Mouse (Mus musculus) kidney, embryonic 15.5 days (tissue): ENCODE data around the gene Sulf2. TPM values are rescaled to one million over a fixed set of nuclear protein-coding genes. Genes with fewer than 3 reads are reported as not detected.

Experiments used
- ATAC-seq: fragments of 200-750 bp; cut with Nextera tagmentation; replicated peaks from 2 replicates; pipeline ENCODE4 v1.8.0; 2017; ENCODE audit warnings: moderate TSS enrichment; ENCODE audit not compliant: low FRiP score
- H3K27ac ChIP-seq: fragments of 300-500 bp; sonication (generic); 2 replicates; pipeline ENCODE4 v1.5.1; 2015; ENCODE audit warnings: mild to moderate bottlenecking, inconsistent platforms
- H3K27me3 ChIP-seq: fragments of 300-500 bp; sonication (generic); 2 replicates; pipeline ENCODE4 v1.6.1; 2015; ENCODE audit warnings: inconsistent platforms
- H3K36me3 ChIP-seq: fragments of 300-500 bp; sonication (generic); 2 replicates; pipeline ENCODE4 v1.6.1; 2015; ENCODE audit warnings: inconsistent platforms
- H3K4me1 ChIP-seq: fragments of 300-500 bp; sonication (generic); 2 replicates; pipeline ENCODE4 v1.6.1; 2015; ENCODE audit warnings: inconsistent platforms
- H3K4me2 ChIP-seq: fragments of 300-500 bp; sonication (generic); 2 replicates; pipeline ENCODE4 v1.6.1; 2015; ENCODE audit warnings: moderate library complexity, mild to moderate bottlenecking, inconsistent platforms
- H3K4me3 ChIP-seq: fragments of 300-500 bp; sonication (generic); replicated peaks from 2 replicates; pipeline ENCODE4 v1.5.1; 2015; ENCODE audit warnings: mild to moderate bottlenecking, inconsistent platforms
- H3K9ac ChIP-seq: fragments of 300-500 bp; sonication (generic); 2 replicates; pipeline ENCODE4 v1.6.1; 2015; ENCODE audit warnings: mild to moderate bottlenecking, inconsistent platforms
- H3K9me3 ChIP-seq: fragments of 300-500 bp; sonication (generic); replicated peaks from 2 replicates; pipeline ENCODE4 v1.6.1; 2016; ENCODE audit warnings: inconsistent platforms
- WGBS: fragments of 180-500 bp; shearing (Covaris S2); methylation state at CpG from one replicate; pipeline ENCODE4 v1.1.7; 2015; ENCODE audit warnings: mixed read lengths; 5-methylcytosine and 5-hydroxymethylcytosine counted together
- polyA plus RNA-seq: library from polyadenylated mRNA; unstranded; fragments of >200 nt; fragmentation: Nextera tagmentation; extraction: Ambion mirVana; gene quantifications from 2 replicates; pipeline ENCODE4 v1.2.1, GENCODE M21; 2015

Gene Sulf2
- polyA plus RNA-seq, 1 experiment from 2014 or later = 65.3 TPM

GRCm38 (mm10) chr2:166079961-166080885, 75.2 kb downstream of the Sulf2 start:
- 48% methylated on average over 17 of the region's 17 CpGs for WGBS
- Histone ChIP-seq H3K9ac (no peak overlapping the region), H3K36me3 (peaks cover 37% of the 10 kb centered on the region), H3K27ac (peak overlapping the region; percentile 81), H3K9me3 (no peaks in the 10 kb centered on the region), H3K4me1 (peaks cover 29% of the 10 kb centered on the region), H3K4me3 (no peak overlapping the region), H3K27me3 (no peaks in the 10 kb centered on the region), H3K4me2 (peak overlapping the region; percentile 43)
- peak; percentile 67 for ATAC-seq

GRCm38 (mm10) chr2:166079231-166079630, 76.2 kb downstream of the Sulf2 start:
- H3K27ac ChIP-seq = no peak overlapping the region

GRCm38 (mm10) chr2:166077371-166077770, 78.1 kb downstream of the Sulf2 start:
- H3K4me3 ChIP-seq = no peak overlapping the region
- no peak overlapping the region for H3K27ac ChIP-seq
- WGBS = 91% methylated on average over 9 of the region's 9 CpGs
- ATAC-seq = no peak
- no peaks in the 10 kb centered on the region for H3K27me3 ChIP-seq
- no peak overlapping the region for H3K4me2 ChIP-seq
- no peaks in the 10 kb centered on the region for H3K9me3 ChIP-seq
- no peak overlapping the region for H3K9ac ChIP-seq
- H3K4me1 ChIP-seq = peaks cover 51% of the 10 kb centered on the region
- H3K36me3 ChIP-seq = peaks cover 45% of the 10 kb centered on the region

More at GRCm38 (mm10) chr2:166079231-166079630, 76.2 kb downstream of the Sulf2 start:
- Histone ChIP-seq H3K4me2 (no peak overlapping the region), H3K27me3 (no peaks in the 10 kb centered on the region), H3K36me3 (peaks cover 41% of the 10 kb centered on the region), H3K4me3 (no peak overlapping the region), H3K9me3 (no peaks in the 10 kb centered on the region), H3K9ac (no peak overlapping the region), H3K4me1 (peaks cover 35% of the 10 kb centered on the region)
- no peak for ATAC-seq
- WGBS = 91% methylated on average over 14 of the region's 14 CpGs

- Histone ChIP-seq H3K27me3 (no peaks in the 10 kb centered on the region), H3K4me1 (peaks cover 32% of the 10 kb centered on the region), H3K27ac (0 out of 2 replicates have a peak overlapping the region, but pooled peaks have one; percentile 27), H3K4me2 (no peak overlapping the region), H3K4me3 (no peak overlapping the region), H3K36me3 (peaks cover 67% of the 10 kb centered on the region), H3K9me3 (no peaks in the 10 kb centered on the region), H3K9ac (no peak overlapping the region)
- 60% methylated on average over 6 of the region's 6 CpGs for WGBS
- ATAC-seq = no peak
These were observed 81.1 kb downstream of the Sulf2 start for GRCm38 (mm10) chr2:166074322-166074721.

DNA sequence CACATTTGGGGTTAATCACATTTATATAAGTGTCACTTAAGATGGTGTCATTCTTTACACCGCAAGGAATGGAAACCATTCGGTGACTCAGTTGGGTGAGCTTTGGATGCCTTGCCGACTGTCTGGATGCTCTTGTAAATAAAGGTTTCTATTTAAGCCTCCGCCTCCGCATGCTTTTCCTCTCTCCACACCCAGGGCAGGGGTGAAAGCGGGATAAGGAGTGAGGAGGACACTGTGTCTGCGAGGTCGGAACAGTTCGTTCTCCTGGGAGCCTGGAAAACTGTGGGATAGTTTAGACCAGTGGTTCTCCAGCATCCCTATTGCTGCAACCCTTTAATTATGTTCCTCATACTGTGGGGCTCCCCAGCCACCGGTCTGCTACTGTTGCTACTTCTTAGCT, 82.4 kb downstream of the Sulf2 start:
- no peak for ATAC-seq
- Histone ChIP-seq H3K9me3 (no peaks in the 10 kb centered on the region), H3K4me3 (no peak overlapping the region), H3K27me3 (no peaks in the 10 kb centered on the region), H3K27ac (0 out of 2 replicates have a peak overlapping the region, but pooled peaks have one; percentile 1), H3K9ac (no peak overlapping the region), H3K36me3 (peaks cover 69% of the 10 kb centered on the region), H3K4me2 (no peak overlapping the region), H3K4me1 (peaks cover 32% of the 10 kb centered on the region)
- WGBS = 46% methylated on average over 10 of the region's 10 CpGs

DNA sequence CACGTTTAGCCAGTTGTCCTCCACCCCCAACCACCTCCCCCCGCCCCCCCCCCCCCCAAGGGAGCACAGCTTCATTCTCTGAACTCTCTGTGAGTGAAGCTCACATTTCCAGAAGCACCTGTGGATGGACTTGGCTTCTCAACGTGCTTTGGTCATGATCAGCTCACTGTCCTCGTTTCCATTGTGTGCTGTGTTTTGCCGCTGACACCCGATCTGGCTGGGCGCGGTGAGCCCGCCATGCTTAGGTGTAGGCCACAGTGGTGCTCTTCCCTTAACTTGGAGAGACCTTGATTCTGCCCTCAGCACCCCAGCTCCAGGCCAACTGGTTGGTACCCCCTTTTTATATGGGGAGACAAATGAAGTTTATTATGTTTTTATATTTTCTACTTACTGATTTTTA, 83.6 kb downstream of the Sulf2 start:
- Histone ChIP-seq H3K9ac (no peak overlapping the region), H3K4me2 (no peak overlapping the region), H3K27ac (no peak overlapping the region), H3K4me3 (no peak overlapping the region), H3K36me3 (peaks cover 71% of the 10 kb centered on the region), H3K9me3 (no peaks in the 10 kb centered on the region), H3K27me3 (no peaks in the 10 kb centered on the region), H3K4me1 (peaks cover 36% of the 10 kb centered on the region)
- ATAC-seq = no peak
- 82% methylated on average over 9 of the region's 9 CpGs for WGBS

DNA sequence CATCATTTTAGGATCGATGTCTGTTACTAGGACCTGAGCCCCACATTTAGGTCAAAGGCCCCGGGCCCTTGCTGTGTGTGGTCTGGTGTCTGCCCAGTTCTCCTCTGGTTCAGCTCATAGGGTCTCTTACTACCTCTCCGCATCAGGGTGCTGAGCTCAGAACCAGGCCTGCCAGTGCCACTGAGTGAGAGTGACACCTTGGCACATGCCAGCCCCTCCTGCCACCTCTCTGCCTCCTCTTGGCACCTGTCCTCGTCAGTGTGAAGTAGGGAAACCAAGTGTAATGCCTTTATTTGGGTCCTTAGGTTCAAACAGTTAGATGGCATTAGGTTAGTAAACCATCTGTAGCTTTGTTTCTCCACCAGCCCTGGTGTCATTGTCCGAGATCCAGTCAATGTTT, 84.0 kb downstream of the Sulf2 start:
- no peaks in the 10 kb centered on the region for H3K27me3 ChIP-seq
- H3K27ac ChIP-seq = no peak overlapping the region
- WGBS = 87% methylated on average over 5 of the region's 5 CpGs
- ATAC-seq = no peak
- H3K4me1 ChIP-seq = peaks cover 36% of the 10 kb centered on the region
- H3K4me2 ChIP-seq = no peak overlapping the region
- no peak overlapping the region for H3K9ac ChIP-seq
- no peaks in the 10 kb centered on the region for H3K9me3 ChIP-seq
- H3K4me3 ChIP-seq = no peak overlapping the region
- H3K36me3 ChIP-seq = peaks cover 74% of the 10 kb centered on the region

- Histone ChIP-seq H3K27ac (no peak overlapping the region), H3K4me3 (no peak overlapping the region), H3K36me3 (peaks cover 80% of the 10 kb centered on the region), H3K9me3 (no peaks in the 10 kb centered on the region), H3K4me1 (peaks cover 34% of the 10 kb centered on the region), H3K27me3 (no peaks in the 10 kb centered on the region), H3K9ac (no peak overlapping the region), H3K4me2 (no peak overlapping the region)
- ATAC-seq = no peak
- WGBS = 86% methylated on average over 7 of the region's 7 CpGs
These were observed 85.7 kb downstream of the Sulf2 start for GRCm38 (mm10) chr2:166069738-166070137.

DNA sequence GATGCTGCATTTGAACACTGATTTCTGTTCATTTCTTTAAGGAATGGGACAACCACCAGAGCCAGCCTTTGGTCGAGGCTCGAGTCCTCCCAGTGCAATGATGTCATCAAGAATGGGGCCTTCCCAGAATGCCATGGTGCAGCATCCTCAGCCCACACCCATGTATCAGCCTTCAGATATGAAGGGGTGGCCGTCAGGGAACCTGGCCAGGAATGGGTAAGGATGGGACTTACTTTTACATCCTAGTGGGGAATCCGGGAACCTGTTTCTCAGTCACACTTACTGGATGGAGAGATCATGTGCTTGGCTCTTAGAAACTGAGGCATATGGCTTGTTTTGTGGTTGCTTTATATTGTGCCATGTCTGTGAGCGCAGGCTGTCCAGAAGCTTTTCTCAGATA, 86.3 kb downstream of the Sulf2 start:
- Histone ChIP-seq H3K4me1 (peaks cover 29% of the 10 kb centered on the region), H3K9me3 (no peaks in the 10 kb centered on the region), H3K27ac (no peak overlapping the region), H3K36me3 (peaks cover 83% of the 10 kb centered on the region), H3K9ac (no peak overlapping the region), H3K4me2 (no peak overlapping the region), H3K27me3 (no peaks in the 10 kb centered on the region), H3K4me3 (no peak overlapping the region)
- WGBS = 81% methylated on average over 5 of the region's 5 CpGs
- no peak for ATAC-seq

DNA sequence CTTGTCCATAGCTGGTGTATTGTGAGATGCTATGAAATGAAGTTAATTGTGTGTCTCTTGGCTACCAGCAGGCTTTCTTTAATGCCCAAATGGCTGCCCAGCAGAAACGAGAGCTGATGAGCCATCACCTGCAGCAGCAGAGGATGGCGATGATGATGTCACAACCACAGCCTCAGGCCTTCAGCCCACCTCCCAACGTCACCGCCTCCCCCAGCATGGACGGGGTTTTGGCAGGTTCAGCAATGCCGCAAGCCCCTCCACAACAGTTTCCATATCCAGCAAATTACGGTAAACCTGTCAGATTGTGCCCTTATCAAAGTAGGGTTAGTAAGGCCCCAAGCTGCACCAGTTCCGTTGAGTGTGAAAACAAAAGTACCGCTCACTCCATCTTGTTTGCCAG, 87.2 kb downstream of the Sulf2 start:
- Histone ChIP-seq H3K36me3 (peaks cover 88% of the 10 kb centered on the region), H3K27ac (no peak overlapping the region), H3K9me3 (no peaks in the 10 kb centered on the region), H3K9ac (no peak overlapping the region), H3K4me3 (no peak overlapping the region), H3K27me3 (no peaks in the 10 kb centered on the region), H3K4me1 (peaks cover 21% of the 10 kb centered on the region), H3K4me2 (no peak overlapping the region)
- 88% methylated on average over 9 of the region's 9 CpGs for WGBS
- no peak for ATAC-seq

- ATAC-seq = no peak
- Histone ChIP-seq H3K9ac (no peak overlapping the region), H3K27ac (no peak overlapping the region), H3K4me1 (peaks cover 13% of the 10 kb centered on the region; the same call in 1 of the 2 replicates), H3K4me2 (no peak overlapping the region), H3K9me3 (no peaks in the 10 kb centered on the region), H3K36me3 (peaks cover 90% of the 10 kb centered on the region), H3K27me3 (no peaks in the 10 kb centered on the region), H3K4me3 (no peak overlapping the region)
- 85% methylated on average over 4 of the region's 4 CpGs for WGBS
These were observed 89.0 kb downstream of the Sulf2 start for GRCm38 (mm10) chr2:166066434-166066833.

DNA sequence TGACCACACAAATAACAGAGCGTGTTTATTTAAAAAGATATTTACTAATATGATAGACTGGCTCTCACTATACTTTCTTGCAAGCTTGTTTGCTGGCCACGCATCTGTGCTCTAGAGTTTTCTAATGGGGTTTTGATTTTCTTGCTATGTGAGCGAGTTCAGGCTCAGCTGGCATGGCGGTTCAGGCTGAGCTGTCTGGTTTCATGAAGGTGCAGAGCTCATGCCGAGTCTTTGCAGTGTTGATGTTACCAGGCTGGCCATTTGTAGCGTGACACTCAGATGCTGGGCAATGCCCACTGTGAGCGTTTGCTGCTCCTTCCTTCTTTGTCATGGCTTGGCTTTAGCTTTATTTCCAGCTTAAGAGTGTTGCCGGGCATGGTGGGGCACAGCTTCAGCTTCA, 93.0 kb downstream of the Sulf2 start:
- WGBS = 84% methylated on average over 8 of the region's 8 CpGs
- H3K27ac ChIP-seq = peak overlapping the region; percentile 60
- peaks cover 90% of the 10 kb centered on the region for H3K36me3 ChIP-seq
- H3K9ac ChIP-seq = no peak overlapping the region
- no peaks in the 10 kb centered on the region for H3K9me3 ChIP-seq
- no peak overlapping the region for H3K4me3 ChIP-seq
- peaks cover 3% of the 10 kb centered on the region; the same call in 1 of the 2 replicates for H3K4me1 ChIP-seq
- H3K27me3 ChIP-seq = no peaks in the 10 kb centered on the region
- H3K4me2 ChIP-seq = no peak overlapping the region
- ATAC-seq = no peak
